Mouse (Mus musculus): ENCODE measurements around the gene Ajap1.

- TF ChIP-seq MAX (IDR thresholded peaks at IDR 0.05; ENCODE audit: low read length) (no peak), CTCF (conservative IDR thresholded peaks at IDR 0.05 in 1 of 2, IDR thresholded peaks at IDR 0.05 in 1 of 2; ENCODE audit: low read depth in 2 of 2, low read length in 2 of 2) (no peak), EP300 (IDR thresholded peaks at IDR 0.05; ENCODE audit: low read length) (no peak)
Measured at GRCm38 (mm10) chr4:153429971-153430370, 52.6 kb downstream of the Ajap1 start.
